Mouse (Mus musculus): Measurements from ENCODE around the gene Ubap1l.

Gene Ubap1l

GRCm38 (mm10) chr9:65410378-65410777 lies 49.5 kb downstream of the Ubap1l start:
- no peak for DNase-seq (ENCODE audit: low spot score in 2 of 2)

DNA sequence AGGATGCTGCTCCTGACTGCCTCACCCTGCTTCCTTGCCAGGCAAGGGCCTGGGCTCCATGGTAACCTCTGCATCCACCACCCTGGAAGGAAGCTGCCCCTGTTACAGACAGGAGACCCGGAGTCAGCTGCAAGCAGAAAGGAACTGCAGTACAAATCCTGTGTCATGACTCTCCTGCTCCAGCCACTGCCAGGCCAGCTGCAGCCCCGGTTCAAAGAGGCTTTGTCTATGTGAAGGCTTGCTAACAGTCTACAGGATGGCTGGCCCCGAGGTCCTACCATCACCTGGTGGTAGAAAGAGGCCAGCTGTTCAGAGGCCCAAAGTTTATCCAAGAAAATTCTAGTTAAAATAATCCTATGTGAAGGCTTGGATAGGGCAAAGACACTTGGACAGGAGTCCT lies 50.5 kb downstream of the Ubap1l start:
- DNase-seq (ENCODE audit: low spot score in 2 of 2): no peak

DNA sequence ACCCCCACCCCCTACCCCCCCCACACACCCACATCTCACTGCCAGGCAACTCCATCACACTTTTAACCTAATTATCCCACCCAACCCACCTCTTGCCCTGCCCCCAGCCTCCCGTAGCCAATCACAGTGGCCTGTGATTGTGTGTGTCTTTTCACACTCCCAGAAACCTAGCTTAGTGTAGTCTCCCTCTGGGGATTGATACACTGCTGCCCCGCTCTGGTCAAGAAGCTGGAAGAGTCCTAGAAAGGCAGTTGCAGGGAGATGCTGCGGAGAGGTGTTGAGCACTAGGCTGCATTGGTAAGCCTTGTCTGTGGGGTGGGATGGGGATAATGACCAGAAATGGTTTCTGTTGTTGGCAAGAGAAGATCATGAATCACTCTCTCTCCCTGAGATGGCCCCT lies 56.9 kb downstream of the Ubap1l start:
- no peak for DNase-seq (ENCODE audit: low spot score in 2 of 2)

DNA sequence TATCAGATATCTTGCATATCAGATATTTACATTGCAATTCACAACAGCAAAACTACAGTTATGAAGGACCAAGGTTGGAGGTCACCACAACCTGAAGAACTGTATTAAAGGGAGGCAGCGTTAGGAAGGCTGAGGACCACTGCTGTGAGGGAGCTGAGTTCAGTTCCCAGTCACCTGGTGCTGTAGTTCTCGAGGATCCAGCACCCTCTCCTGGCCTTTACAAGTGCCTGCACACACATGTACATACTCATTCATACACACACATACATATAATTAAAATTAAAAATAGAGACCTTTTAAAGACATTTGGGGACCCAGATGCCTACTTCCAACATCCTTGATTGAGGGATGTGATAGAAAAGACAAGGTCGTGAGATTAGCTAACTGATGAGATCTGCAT lies 58.8 kb downstream of the Ubap1l start:
- no peak for DNase-seq (ENCODE audit: low spot score in 2 of 2)

DNA sequence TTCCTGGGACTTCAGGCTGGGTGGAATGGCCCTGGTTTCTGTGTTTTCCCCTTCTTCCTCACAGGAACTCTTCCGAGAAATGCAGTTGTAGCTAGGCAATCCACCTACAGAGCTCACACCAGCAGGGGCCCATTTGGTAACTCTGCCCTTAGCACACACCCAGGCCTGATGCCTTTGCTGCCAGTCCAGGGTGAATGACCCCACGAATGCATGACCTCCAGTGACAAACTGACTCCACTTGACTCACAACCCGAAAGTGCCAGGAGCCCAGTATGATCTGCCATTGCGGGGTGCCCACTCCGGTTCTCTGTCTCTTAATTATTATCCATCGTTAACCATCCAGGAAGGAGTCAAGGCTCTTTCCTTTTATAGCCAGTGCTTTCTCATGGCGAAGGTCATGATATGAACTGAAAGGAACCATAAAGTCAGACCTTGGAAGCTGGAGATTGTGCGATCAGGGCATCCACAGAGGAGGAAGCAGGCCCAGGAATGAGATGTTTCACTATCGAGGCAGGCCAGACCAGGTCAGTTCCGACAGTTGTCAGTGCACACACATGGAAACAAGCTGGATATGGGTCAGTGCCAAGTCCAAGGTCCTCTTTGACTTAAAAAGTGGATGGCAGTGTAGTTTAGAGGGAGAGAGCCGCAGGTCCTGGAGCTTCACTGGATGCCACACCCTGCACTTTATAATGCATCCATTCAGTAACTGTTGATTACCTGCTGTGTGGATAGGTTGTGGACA lies 62.1 kb downstream of the Ubap1l start, which contains the start of gene Slc51b:
Gene Slc51b (minus strand): TSS at position 196 of the 742 bp plus-strand sequence.
- DNase-seq (ENCODE audit: low spot score in 2 of 2): no peak

- no peak for DNase-seq (ENCODE audit: low spot score in 2 of 2)
These were observed 63.6 kb downstream of the Ubap1l start for GRCm38 (mm10) chr9:65424393-65424792.

GRCm38 (mm10) chr9:65427511-65427910 lies 66.7 kb downstream of the Ubap1l start:
- no peak for DNase-seq (ENCODE audit: low spot score in 2 of 2)

DNA sequence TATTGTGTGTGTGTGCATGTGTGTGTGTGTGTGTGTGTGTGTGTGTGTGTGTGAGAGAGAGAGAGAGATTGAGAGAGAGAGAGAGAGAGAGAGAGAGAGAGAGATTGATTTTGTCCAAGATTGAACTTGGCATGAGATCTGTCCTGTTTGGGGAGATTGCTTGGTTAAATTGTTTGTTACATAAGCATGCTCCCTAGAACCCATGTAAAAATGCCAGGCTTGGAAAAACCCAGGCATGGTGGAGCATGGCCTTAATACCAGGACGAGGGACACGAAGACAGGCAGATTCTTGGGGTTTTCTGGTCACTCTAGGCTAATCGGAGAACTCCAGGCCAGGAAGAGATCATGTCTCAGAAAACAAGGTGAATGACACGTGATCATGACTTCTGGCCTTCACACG lies 67.2 kb downstream of the Ubap1l start:
- DNase-seq (ENCODE audit: low spot score in 2 of 2): no peak

Data from frontal cortex, postnatal 10 days (tissue).